Comparison of ENCODE assay signal across 14 mouse cellular contexts in the genomic region with DNA sequence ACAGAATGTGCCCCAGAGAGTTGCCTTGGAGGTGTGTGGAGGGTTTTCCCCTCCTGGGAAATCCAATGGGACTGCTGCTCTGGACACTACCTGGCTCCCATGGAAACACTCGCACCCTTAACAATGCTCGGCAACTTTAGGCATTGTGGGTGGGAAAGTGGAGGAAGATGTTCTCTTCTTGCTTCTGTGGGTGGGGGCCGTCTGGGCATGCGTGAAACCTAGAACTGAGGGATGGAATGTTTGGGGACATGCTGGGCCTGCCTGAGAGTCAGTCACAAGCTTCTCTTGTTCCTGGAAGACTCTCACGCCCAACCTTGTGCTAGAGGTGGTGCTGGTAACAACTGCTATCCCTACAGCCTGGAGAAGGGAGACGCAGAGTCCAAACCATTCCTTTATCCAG. TPM values are rescaled to one million over a fixed set of nuclear protein-coding genes. Genes with fewer than 3 reads are reported as not detected.
"Had no signal": no experiment of that assay in that cellular context is flagged by ENCODE, and none has a peak within 500 bp of the region (broad histone marks: within the 10 kb centered on the region; RNA-seq: fewer than 3 reads in every experiment).

No protein-coding gene starts in this region.

- H3K4me3 ChIP-seq: limb, embryonic 10.5 days; liver, embryonic 15.5 days; midbrain, embryonic 13.5 days had no signal

- DNase-seq: kidney, adult 11 months; kidney, adult 9 months; kidney, postnatal 36 days; lung, adult 2 months; lung, postnatal 36 days; thymus, postnatal 4 days had no signal

- H3K27ac ChIP-seq: kidney, postnatal 0 days; limb, embryonic 10.5 days; liver, embryonic 15.5 days; midbrain, embryonic 13.5 days; stomach, postnatal 0 days had no signal

RNA-seq across cellular contexts. Expression of a gene that starts 30.2 kb away (rescaled TPM):
- total RNA-seq: megakaryocyte progenitor cell, adult 5-6 weeks; midbrain, postnatal 0 days; neutrophil, adult 5-6 weeks had no signal
